Mouse (Mus musculus) mouse trophoblast stem cell (cell line): Measurements from ENCODE around the gene Gm11733.
"Not testable (repeated sequence)": the region's sequence is repeated elsewhere in the genome, so short reads cannot be mapped to it uniquely, and the experiment has no call there.

Experiments
- in situ Hi-C, 2 experiments: fragments of 300-500 bp; cut with MseI, MboI; formaldehyde crosslinking; loops; 2 replicates in 1 of 2; 3 replicates in 1 of 2; pipeline ENCODE4 v1.15.1; 2025

Gm11733 gene

DNA sequence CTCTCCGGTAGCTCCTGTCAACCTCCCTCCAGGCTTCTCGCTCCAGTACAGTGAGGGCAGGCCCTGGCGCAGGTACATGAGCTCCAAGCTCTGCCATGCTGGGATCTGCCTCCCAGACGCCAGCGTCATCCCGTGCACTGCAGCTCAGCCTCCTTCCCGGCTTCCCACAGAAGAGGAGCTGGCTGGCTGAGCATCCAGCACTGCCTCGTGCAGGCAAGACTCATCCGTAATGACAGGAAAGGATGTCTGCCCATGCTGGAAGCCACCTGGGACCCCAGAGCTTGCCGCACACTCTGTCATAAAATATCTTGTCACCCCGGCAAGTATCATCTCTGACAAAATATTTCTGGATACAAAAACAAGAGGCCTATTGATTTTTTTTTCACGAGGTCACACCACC is at the start of gene Gm11733:
TSS of gene Gm11733 (plus strand) at position 171 of the 400 bp plus-strand sequence.
- in situ Hi-C loops = no loop called here

DNA sequence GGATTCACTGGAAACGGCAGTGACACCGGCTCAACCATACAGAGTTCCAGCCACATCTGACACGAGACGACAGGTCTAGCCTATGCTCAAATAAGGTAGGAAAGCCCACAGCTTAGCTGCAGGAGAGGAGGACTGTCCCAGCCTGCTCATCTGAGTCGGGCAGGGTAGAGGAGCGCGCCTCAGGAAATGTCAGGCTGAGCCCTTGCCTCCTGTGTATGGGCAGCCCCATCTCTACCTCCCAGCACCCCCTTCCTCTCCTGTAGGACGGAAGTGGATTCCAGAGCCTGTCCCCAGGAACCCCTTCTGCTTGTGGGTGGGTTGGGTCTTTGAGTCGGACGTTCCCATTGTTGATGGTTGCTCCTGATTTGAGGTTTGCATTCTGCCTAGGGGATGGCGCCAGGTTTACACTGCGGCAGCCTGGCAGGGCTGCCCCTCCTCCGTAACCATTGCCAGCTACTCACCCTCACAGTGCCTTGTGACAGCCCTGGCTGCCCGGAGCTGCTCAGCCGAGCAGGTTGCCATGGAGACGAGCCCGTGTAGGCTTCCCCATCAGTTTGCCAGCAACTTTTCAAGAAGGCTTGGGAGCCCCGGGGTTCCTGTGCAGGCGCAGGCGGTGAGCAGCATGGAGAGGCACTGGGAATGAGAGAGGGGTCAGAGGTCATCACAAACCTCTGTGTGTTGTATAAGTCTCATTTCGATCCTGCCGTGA is 47.6 kb upstream of the Gm11733 start:
- in situ Hi-C loops = no loop called here

DNA sequence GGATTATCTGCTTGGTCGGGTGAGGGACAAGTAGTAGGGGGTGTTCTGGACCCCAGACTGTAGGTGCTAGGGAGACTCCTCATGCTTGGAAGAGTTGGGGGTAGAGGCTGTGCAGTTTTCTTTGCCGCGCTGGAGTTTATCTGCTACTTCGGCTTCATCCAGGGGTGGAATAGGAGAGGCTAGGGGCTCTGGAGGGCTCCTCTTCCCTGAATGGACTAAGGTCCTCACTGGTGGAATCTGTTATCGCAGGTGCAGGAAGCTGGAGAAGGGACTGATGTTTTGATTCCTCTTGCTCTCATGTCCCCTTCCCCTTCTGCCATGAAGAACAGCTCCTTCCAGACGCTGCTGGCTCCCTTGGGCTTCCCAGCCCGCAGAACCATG is 47.1 kb upstream of the Gm11733 start:
- in situ Hi-C loops = no loop called here

DNA sequence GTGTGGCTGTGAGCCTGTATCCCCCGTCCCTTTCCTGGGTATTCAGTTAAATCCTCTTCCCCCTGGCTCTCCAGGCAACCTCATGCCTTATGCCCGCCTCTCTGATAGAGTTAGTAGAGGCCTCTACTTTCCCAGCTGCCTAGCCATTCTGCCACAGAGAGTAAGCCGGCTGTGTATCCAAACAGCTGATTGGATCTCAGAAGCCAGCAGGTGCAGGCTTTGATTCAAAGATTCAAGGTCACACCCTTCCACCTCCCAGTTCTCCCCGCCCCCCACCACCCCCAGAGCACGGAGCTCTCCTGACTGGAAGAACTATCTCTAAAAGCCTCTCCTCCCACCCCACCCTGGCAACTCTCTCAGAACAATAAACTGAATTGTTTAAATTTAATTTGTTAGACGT is 45.8 kb upstream of the Gm11733 start:
- in situ Hi-C loops = no loop called here

DNA sequence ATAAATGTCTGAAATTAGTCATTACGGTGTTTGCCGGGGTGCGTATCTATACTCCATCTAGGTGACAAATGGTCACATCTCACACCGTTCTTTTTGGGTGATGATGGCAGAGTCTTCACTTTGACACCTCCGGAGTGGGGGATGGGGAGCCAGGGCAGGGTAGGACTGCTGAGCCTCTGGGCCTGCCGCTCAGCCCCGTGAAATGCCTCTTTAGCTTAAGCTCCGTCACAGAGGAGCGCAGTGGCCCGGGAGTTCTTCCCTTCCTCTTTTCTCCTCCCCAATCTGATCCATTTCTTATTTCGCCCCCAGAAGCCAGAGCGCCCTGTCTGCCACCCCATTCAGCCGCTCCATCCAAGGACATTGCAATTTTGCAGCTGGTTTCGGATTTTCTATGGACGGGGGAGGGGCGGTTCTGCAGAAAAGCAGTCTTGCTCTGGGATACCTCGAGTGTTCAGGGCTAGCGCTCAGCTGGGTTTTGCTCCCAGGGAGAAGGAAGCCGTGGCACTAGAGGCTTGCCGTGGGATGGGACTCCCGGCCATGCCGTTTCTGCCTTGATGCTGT is 43.2 kb upstream of the Gm11733 start:
- in situ Hi-C loops = no loop called here

DNA sequence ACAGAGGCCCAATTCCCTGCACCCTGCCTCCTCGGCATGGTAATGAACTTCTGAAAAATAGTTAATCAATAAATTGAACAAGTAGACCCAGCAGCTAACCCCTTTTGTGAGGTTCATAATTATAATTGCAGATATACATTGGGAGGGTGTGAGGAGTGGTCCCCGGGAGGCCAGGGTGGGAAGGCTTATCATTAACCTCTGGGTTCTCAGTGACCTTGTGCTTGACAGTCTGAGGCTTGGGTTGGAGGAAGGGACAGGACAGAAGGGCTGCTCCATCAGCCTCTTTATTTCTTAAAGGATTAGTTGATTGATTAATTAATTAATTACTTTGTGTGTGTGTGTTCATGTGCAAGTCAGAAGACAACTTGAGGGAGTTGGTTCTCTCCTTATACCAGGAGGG is 40.1 kb upstream of the Gm11733 start:
- in situ Hi-C loops = no loop called here

DNA sequence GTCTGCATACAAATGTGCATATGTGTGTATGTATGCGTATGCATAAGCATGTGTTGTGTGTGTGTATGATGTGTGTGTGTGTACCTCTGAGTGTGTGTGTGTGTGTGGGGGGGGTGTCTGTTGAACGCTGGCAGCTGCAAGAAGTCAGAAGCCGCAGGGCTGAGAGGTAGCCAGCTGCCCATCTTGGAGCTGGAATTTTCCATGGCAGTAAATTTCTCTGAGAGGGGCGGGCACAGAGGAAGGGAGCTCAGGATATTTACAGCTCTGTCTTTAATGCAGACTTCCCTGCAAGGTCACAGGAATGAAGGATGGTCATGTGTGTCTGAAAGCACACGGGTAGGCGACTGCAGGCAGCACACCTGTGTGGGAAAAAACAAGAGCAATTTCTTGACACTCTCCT is 38.5 kb upstream of the Gm11733 start:
- in situ Hi-C loops = no loop called here

DNA sequence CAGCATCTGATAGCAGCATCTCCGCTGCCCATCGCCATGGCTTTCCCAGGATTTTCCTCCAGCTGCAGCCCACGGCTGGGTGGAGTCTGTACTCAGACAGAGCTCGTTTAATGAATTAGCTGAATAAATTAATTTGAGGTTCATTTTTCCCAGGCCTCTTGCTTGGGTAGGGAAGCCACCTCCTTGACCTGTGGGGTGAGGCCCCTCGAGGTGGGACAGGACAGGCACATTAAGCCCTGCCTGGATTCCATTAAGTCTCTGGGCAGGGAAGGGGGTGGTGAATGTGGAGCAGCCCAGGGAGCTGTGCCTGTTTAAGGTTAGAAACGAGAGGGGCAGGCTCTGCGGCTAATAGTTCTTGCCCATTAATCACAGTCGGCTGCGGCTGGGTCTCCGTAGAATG is 30.1 kb upstream of the Gm11733 start:
- in situ Hi-C loops = no loop called here

DNA sequence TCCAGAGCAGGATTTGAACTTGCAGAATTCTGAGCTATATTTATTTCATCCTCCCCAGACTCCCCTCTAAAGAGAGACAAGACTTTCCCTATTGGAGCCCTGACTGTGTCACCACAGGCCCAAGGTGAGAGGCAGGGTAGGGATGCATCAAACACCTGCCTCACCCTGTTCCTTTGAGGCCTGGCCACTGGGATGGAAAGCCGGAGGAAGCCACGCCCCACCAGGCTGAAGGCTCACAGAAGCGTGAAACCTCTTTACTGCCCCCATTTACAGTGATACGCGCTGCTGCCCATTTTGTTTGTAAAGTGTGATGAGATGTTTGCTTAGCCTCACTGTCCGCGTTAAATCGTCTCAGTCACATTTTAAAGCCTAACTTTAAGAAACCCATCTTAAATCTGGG is 25.0 kb upstream of the Gm11733 start:
- in situ Hi-C loops = no loop called here

DNA sequence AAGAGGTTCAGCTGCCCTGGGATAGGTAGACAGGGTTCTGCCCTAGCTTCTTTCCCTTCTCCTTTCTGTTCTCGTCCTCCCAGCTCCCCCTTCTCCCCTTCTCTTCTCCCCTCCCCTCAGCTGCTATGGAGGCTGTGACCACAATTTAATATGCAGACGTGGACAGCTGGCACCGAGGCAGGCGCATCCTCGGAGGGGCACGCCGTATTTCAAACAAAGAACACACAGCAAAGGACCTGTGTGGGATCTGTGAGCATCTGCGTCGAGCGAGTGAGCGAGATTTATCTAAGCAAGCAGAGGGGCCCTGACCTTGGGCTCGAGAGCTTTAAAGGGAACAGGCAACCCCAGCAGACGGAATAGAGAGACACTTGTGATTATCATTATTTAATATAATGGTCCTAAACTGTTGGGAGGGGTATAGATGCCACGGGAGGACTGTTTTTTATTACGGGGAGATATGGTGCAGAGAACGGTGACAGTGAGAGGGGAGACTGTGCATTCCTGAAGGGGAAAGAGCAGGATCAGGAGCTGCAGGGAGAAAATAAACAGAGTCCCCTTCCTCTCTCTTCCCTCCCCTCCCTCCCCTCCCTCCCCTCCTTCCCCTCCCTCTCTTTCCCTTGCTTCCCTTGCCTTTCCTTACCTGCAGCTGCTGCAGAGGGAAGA is 21.8 kb upstream of the Gm11733 start:
- in situ Hi-C loops = no loop called here

DNA sequence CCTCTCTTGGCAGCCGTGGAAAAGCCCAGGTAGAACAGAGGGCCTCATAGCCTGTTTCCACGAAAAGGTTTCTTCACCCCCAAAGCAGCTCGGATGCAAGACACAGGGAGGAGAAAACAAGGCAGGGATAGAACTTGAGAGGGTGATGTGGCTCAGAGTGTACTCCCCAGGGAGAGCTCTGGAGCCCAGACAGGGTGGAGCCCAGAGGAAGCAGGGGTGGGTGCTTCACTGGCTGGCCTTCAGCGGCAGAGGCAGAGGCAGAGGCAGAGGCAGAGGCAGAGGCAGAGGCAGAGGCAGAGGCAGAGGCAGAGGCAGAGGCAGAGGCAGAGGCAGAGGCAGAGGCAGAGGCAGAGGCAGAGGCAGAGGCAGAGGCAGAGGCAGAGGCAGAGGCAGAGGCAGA is 20.8 kb upstream of the Gm11733 start:
- in situ Hi-C loops = not testable (repeated sequence)

DNA sequence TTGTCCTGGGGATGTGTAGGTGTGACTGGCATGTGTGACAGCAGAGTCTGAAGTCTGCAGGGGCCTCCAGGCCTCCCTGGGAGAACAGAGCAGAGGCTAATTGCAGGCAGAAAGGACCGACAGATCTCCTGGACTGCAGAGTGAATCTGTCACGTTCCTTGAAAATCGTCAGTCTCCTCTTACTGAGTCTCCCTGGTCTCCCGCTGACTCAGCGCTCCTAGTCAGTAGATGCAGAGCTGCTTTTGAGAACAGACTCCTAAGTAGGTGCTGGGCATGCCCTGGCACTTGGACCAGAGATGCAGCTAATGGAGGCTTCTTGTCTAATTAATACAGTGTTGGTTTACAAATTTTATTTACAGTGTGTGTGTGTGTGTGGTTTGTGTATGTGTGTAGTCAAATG is 17.9 kb upstream of the Gm11733 start:
- in situ Hi-C loops = no loop called here

DNA sequence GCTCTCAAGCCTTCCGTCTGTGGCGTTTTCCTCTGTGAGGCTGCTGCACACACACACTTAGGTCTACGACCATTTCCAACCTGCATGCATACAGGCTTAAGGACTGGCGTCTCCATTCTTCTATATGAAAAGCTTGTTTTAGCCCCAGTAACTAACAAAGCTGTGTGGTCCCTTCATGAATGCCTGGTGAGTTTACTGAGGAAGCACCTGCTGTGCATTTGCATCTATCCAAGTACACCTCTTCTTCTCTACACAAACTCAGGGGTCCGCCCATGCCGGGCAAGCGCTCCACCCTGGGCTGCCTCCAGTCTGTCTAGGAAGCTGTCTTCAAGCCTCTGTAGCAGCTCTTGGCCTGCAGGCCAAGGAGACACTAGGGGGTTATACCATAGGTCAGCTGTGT is 17.3 kb upstream of the Gm11733 start:
- in situ Hi-C loops = no loop called here

DNA sequence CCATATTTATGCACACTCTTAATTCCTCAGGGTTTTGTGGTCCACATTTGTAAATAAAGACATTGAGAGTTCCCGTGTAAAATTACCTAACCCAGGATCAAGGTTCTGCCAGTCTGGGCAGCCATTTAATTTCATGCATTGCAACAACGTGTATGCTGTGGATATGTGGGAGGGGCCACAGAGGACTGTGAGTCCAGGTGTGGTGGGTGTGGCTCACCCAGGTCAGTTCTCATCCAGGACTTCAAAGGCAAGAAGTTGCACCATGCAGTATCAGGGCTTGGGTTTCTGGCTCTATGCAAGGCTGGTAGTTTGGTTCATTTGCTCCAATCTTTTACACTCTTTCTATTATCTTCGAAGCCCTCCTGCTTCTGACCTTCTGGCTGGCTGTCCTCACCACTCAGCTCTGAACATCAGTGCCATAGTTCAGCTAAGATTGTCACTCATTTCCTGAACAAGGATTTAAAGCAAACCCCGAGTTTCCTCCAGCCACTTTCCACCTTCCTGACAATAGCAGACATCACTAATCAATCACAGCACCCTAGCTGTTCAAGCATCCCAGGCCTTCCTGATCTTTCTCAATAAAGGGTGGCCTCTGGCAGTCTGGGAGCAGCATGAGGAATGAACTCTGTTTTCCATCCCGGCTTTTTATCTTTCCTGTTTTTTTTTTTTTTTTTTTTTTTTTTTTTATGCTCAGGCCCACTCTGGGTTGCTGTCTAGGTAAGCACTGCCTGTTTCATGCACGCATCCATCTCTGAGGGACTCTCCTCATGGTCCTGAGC is 15.4 kb upstream of the Gm11733 start:
- in situ Hi-C loops = no loop called here

DNA sequence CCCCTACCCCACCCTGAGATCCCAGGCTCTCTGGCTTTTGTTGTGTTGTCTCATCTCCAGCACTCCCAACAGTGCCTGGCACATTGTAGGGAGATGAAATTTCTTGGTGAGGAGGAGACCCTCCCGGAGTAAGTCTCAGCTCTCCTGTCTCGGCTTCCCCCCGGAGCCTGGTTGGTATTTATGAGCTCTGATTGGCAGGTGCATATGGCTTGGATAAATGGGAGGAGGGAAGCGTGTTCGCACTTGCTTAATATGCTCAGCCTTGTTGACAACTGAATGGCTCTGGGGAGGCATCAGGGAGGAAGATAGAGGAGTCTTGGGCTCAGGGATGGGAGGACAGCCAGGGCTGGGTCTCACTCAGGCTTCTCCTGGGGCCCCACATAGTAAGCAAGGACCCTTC is 14.4 kb upstream of the Gm11733 start:
- in situ Hi-C loops = no loop called here

DNA sequence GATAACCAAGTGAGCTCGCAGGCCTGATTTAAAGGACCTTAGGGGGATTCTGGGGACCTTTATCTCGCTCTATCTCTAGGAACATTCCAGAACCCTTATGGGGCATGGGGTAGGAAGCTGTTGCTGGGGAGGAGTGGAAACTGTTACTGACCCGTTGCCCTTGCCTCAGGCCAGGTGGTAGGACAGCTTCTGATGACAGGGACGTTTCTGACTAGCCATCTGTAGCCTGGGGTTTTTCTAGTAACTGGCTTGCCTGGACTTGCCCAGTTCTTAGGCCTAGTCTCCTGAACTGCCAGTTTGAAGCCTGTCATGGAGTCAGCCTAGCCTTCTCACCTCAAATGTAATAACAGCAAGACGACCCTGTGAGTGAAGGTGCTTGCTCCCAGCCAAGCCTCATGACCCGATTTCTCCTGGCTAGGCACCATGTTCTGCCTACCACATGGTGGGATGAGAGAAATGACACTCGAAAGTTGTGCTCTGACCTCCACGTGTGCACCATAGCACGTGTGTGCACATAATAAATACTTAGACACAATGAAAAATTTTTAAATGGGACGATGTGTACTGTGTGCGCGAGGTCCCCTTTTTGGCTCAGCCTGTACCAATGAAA is 13.5 kb upstream of the Gm11733 start:
- in situ Hi-C loops = no loop called here

DNA sequence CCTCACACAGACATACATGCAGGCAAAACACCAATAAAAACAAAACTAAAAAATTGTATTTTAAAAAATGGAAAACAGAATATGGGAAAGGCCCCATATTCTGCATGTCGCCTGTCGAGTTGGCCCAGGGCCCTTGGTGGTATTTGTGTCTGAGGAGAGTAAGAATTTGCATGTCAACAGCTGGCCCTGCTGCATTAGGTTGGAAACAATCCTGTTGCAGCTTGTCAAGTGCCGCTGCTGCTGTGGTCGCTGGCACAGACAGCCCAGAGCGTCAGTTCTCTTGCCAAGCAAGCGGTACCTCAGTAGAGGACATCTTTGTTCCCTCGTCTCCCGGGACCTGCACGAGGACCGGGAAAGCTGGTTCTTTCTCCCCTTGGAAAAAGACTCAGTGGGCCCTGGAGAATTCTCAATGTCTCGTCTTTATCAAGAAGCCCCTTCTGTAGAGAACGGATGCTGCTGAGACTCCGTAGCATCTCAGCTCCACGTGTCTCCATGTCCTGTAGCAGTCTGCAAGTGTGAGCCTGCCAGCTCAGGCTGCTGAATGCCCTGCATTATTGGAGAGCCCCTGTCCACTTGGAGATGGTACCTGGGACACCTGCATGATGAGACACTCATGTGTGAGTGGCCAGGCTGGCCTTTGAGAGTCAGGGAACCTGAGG is 12.4 kb upstream of the Gm11733 start:
- in situ Hi-C loops = no loop called here

DNA sequence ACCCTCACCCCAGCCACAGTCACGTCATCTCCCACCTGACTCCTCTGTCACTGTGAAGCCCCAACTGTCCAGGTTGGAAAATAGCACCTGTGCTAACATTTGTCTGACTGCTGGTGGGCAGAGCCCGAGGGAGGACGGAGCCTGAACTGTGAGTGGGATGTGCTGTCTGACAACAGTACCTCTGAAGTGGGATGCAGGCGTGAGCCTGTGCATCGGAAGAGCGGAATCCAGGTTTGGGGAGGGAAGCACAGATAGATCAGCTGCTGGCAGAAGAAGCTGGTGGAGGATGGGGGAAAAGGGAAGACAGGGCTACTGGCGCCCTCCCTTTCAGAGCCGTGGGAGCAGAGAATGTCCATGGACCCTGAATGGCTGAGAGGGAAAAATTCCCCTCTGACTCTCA is 11.3 kb upstream of the Gm11733 start:
- in situ Hi-C loops = no loop called here

DNA sequence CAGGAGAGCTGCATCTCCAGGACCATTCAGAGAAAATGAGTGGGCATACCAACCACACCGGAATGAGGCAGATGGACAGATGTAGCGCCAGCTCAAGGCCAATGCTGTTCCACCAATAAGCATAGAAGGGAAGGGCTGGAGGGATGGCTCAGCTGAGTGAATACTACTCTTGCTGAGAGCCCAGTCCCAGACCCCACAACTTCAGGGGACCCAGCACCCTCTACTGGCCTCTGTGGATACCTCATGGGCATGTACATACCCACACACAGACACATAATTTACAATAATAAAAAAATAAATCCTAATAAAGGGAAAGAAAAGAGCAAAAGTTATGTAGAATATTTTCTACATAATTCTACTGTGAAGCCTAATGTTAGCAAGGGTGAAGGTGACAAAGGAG is 9.0 kb upstream of the Gm11733 start:
- in situ Hi-C loops = no loop called here

DNA sequence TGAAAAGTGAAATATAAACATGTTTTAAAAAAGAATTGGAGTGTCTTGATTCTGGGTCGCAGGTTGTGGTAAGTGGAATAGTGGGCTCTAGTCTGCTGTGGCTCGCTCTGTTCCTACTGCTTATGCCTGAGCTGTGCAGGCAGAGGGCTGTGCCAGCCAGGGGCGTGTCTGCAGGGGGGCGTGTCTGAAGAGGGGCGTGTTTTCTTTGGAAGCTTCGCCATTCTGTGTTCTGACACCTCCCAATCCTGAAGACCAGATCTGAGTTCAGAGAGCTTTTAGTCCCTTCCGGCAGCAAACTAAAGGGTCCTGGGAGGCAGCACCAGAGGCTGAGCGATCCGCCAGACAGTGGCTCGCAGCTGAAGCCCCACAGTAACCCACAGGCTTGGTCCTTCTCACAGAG is 8.5 kb upstream of the Gm11733 start:
- in situ Hi-C loops = no loop called here

DNA sequence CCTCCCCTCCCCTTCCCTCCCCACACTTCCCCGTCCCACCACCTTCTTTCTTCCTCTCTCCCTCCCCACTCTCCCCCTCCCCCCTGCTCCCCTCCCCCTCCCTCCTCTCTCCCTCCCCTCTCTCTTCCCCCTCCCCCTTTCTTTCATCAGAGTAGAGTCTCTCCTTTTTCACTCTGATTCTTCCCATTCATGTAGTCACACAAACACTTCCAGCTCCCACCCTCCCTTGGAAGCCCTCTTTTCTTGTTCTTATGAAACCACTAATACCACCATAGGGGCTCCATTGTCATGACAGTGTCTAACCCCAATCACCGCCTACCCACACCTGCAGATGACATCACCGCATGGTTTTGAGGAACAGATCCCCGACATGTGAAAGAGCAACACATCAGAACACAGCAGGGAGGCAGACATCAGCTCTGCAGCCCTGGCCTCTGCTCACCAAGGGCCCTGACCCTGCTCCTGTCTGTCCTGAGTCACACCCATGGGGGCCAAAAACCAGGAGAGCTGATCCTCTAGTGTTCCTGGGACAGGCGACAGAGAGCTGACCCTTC is 7.5 kb upstream of the Gm11733 start:
- in situ Hi-C loops = no loop called here
